Mouse (Mus musculus) left cerebral cortex, postnatal 25 days (tissue): ENCODE data around the gene Cplx3. TPM values are rescaled to one million over a fixed set of nuclear protein-coding genes. Genes with fewer than 3 reads are reported as not detected.
A peak's percentile ranks its signal among the peaks of the same experiment; 100 is the strongest.

Experiments used
- DNase-seq, 2 experiments: peaks; one replicate each; pipeline ENCODE4 v3.0.0; 2022; ENCODE audit warnings: low spot score in 2 of 2, mixed read lengths in 1 of 2
- intact Hi-C: fragments of 180-260 bp; cut with DNase I; formaldehyde crosslinking; loops from one replicate; pipeline ENCODE4 v1.15.1; 2025
- total RNA-seq, 2 experiments: library from RNA; stranded (reverse); gene quantifications; 2 replicates each; pipeline ENCODE4 v1.2.3; 2021

Gene Cplx3
- total RNA-seq, 2 experiments from 2014 or later, result 11.0 to 17.4 TPM

- intact Hi-C loops, result no loop called here
- DNase-seq, result no peak
Measured at GRCm38 (mm10) chr9:57609803-57610202, 3.7 kb upstream of the Cplx3 start.

GRCm38 (mm10) chr9:57605503-57605902, 578 bp downstream of the Cplx3 start:
- no peak for DNase-seq
- intact Hi-C loops, result no loop called here

GRCm38 (mm10) chr9:57604875-57605274, 1.2 kb downstream of the Cplx3 start:
- peak in 1 of 2 experiments; percentile 73 for DNase-seq
- intact Hi-C loops, result no loop called here

- intact Hi-C loops, result no loop called here
Measured at GRCm38 (mm10) chr9:57602098-57602497, 4.0 kb downstream of the Cplx3 start.

GRCm38 (mm10) chr9:57601353-57601706, 4.8 kb downstream of the Cplx3 start:
- intact Hi-C loops, result no loop called here
- peak; percentile 46 to 81 for DNase-seq

More at GRCm38 (mm10) chr9:57602098-57602497, 4.0 kb downstream of the Cplx3 start:
- DNase-seq, result no peak

DNA sequence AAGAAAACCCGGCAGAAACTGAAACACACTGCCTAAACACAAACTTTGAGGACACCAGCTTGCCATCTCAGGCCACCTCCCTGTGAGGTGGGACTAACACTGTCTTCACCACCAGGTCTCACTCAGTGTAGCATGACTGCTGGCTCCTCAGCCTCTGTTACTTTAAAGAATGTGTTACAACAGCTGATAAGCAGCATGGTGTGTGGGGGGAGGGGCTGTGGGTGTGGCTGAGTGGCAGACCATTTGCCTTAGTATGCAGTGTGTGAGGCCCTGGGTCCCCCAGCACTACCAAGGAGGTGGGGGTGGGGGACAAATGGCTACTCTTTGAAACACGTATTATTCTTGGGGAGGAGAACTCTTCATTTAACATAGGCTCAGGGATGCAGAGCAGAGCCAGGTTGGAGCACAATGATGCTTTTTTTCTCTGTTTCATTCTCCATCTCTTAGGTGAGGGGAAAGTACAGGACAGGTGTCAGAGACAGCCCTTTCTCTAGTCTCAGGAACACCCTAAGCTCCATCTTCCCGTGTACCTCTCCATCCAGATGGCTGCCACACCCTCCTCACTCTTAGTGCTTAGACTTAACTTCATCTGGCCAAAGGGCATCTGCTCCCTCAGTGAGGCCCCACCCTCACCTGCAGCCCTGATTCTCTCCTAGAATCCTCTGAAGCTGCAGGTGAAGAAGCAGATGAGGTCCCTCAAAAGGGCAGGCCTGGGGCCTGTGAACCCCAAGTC, 5.3 kb downstream of the Cplx3 start:
- no peak for DNase-seq

GRCm38 (mm10) chr9:57598851-57599563, 7.1 kb downstream of the Cplx3 start:
- DNase-seq, result no peak
- intact Hi-C loops, result no loop called here

More for the DNA sequence above, 5.3 kb downstream of the Cplx3 start:
- intact Hi-C loops, result no loop called here

DNA sequence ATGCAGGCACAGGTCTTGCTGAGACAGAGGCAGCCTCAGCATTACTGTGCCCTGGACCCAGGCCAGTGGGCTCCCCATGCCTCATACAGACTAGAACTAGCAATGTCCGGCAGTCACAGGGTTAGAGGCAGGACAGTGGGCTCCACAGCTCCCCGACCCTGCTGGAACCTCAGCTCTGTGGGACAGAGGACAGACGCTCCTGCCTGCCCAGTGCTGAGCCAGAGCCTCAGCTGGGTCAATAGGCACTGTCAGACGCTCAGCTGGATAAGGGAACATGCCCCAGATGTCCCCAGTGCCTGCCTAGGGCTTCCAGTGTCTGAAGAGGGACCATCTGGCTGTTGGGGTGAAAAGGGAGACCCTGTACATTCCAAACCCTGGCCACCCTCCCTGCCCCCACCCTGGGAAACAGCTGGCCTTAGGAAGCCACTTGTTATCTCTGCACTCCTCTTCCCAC, 8.1 kb downstream of the Cplx3 start:
- intact Hi-C loops, result no loop called here
- no peak for DNase-seq

GRCm38 (mm10) chr9:57597265-57597664, 8.8 kb downstream of the Cplx3 start:
- no peak for DNase-seq
- intact Hi-C loops, result no loop called here

DNA sequence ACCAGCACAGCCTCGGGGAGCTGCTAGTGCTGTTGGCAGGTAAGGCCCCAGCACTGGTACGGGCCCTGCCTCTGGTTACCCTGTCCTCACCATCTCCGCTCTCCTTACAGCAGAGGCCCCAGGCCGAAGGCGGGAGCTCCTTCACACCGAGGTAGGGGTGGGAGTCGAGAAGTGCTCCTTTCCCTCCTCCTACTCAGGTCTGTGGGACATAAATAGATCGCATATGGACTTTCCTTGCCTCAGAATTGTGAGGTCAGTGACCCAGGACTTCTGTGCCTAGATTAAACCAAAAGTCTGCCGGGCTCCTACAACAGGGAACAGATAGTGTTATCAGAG, 11.9 kb downstream of the Cplx3 start:
- no peak for DNase-seq
- intact Hi-C loops, result no loop called here

GRCm38 (mm10) chr9:57593454-57594173, 12.5 kb downstream of the Cplx3 start:
- intact Hi-C loops, result no loop called here
- DNase-seq, result peak in 1 of 2 experiments; percentile 51

GRCm38 (mm10) chr9:57590726-57591125, 15.4 kb downstream of the Cplx3 start:
- intact Hi-C loops, result loop anchor here (2.0 kb wide), 1 partner anchor 64 kb away; no protein-coding TSS in a partner anchor
- peak in 1 of 2 experiments; percentile 70 for DNase-seq

GRCm38 (mm10) chr9:57589224-57590126, 16.6 kb downstream of the Cplx3 start, which contains the start of gene Ulk3:
Gene Ulk3, plus strand, starts transcription at chr9:57589452.
- peak; percentile 78 to 80 for DNase-seq
- intact Hi-C loops, result loop anchor here (2.0 kb wide), 2 partner anchors 51 to 65 kb away; no protein-coding TSS in a partner anchor

DNA sequence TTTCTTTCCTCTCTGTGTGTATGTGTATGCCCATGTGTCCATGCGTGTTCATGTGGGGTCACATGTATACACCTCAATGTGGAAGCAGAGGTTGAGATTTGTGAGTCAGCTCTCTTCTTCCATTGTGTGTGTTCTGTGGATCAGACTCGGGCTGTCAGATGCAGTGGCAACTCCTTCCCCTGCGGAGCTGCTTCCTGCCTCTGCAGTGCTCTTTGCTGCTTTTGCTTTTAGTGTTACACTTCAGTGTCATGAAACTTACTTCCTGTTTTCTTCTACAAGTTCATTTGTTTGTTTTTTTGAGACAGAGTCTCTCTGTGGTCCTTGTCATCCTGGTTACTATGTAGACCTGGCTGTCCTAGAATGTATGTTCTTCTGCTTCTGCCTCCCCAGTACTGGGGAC, 21.1 kb downstream of the Cplx3 start:
- DNase-seq, result no peak
- intact Hi-C loops, result no loop called here

GRCm38 (mm10) chr9:57577144-57577849, 28.8 kb downstream of the Cplx3 start:
- no peak for DNase-seq
- intact Hi-C loops, result no loop called here

- intact Hi-C loops, result no loop called here
- DNase-seq, result no peak
Measured at GRCm38 (mm10) chr9:57575577-57575976, 30.5 kb downstream of the Cplx3 start.

GRCm38 (mm10) chr9:57574397-57574796, 31.7 kb downstream of the Cplx3 start:
- DNase-seq, result no peak
- intact Hi-C loops, result no loop called here

GRCm38 (mm10) chr9:57568500-57568899, 37.6 kb downstream of the Cplx3 start:
- intact Hi-C loops, result no loop called here
- DNase-seq, result no peak

GRCm38 (mm10) chr9:57566846-57567245, 39.2 kb downstream of the Cplx3 start:
- intact Hi-C loops, result no loop called here
- no peak for DNase-seq
